Mouse (Mus musculus): ENCODE data around the gene Celf3. TPM values are rescaled to one million over a fixed set of nuclear protein-coding genes. Genes with fewer than 3 reads are reported as not detected.

Gene Celf3
- polyA plus RNA-seq, 1 experiment = not detected

- no peaks in the 10 kb centered on the region for H3K36me3 ChIP-seq (ENCODE audit: control insufficient read depth, insufficient read depth, low read length)
- no peak overlapping the region for H3K4me3 ChIP-seq (ENCODE audit: extremely low read depth, insufficient read depth, insufficient read length)
- H3K27ac ChIP-seq (ENCODE audit: insufficient read depth, low read length) = no peak overlapping the region
- DNase-seq (ENCODE audit: low read depth in 1 of 2, low spot score in 2 of 2) = no peak
- no peak for TF ChIP-seq POLR2A (IDR thresholded peaks at IDR 0.05; ENCODE audit: low read depth, low read length)
- no peak for TF ChIP-seq CTCF (IDR thresholded peaks at IDR 0.05; ENCODE audit: extremely low read depth, insufficient read depth, insufficient read length, insufficient replicate concordance)
- WGBS = 86% methylated on average over 7 of the region's 7 CpGs
- H3K4me1 ChIP-seq (ENCODE audit: control insufficient read depth, insufficient read depth, insufficient read length) = no peaks in the 10 kb centered on the region
- no peaks in the 10 kb centered on the region for H3K27me3 ChIP-seq (ENCODE audit: control insufficient read depth, insufficient read depth, low read length)
Observed at GRCm38 (mm10) chr3:94485922-94486321, 7.8 kb downstream of the Celf3 start.

GRCm38 (mm10) chr3:94487581-94487980, 9.5 kb downstream of the Celf3 start:
- TF ChIP-seq POLR2A (IDR thresholded peaks at IDR 0.05; ENCODE audit: low read depth, low read length) (no peak), CTCF (IDR thresholded peaks at IDR 0.05; ENCODE audit: extremely low read depth, insufficient read depth, insufficient read length, insufficient replicate concordance) (no peak)
- no peaks in the 10 kb centered on the region for H3K4me1 ChIP-seq (ENCODE audit: control insufficient read depth, insufficient read depth, insufficient read length)
- no peaks in the 10 kb centered on the region for H3K36me3 ChIP-seq (ENCODE audit: control insufficient read depth, insufficient read depth, low read length)
- H3K4me3 ChIP-seq (ENCODE audit: extremely low read depth, insufficient read depth, insufficient read length) = no peak overlapping the region
- no peak overlapping the region for H3K27ac ChIP-seq (ENCODE audit: insufficient read depth, low read length)
- H3K27me3 ChIP-seq (ENCODE audit: control insufficient read depth, insufficient read depth, low read length) = no peaks in the 10 kb centered on the region
- 78% methylated on average over 6 of the region's 6 CpGs for WGBS
- DNase-seq (ENCODE audit: low read depth in 1 of 2, low spot score in 2 of 2) = no peak

- no peaks in the 10 kb centered on the region for H3K27me3 ChIP-seq (ENCODE audit: control insufficient read depth, insufficient read depth, low read length)
- H3K36me3 ChIP-seq (ENCODE audit: control insufficient read depth, insufficient read depth, low read length) = peaks cover 15% of the 10 kb centered on the region
- no peak for DNase-seq (ENCODE audit: low read depth in 1 of 2, low spot score in 2 of 2)
- 90% methylated on average over 4 of the region's 4 CpGs for WGBS
- H3K27ac ChIP-seq (ENCODE audit: insufficient read depth, low read length) = no peak overlapping the region
- TF ChIP-seq CTCF (IDR thresholded peaks at IDR 0.05; ENCODE audit: extremely low read depth, insufficient read depth, insufficient read length, insufficient replicate concordance) = no peak
- TF ChIP-seq POLR2A (IDR thresholded peaks at IDR 0.05; ENCODE audit: low read depth, low read length) = no peak
- no peaks in the 10 kb centered on the region for H3K4me1 ChIP-seq (ENCODE audit: control insufficient read depth, insufficient read depth, insufficient read length)
- no peak overlapping the region for H3K4me3 ChIP-seq (ENCODE audit: extremely low read depth, insufficient read depth, insufficient read length)
Observed at GRCm38 (mm10) chr3:94497162-94497561, 19.1 kb downstream of the Celf3 start.

GRCm38 (mm10) chr3:94502243-94502642, 24.1 kb downstream of the Celf3 start:
- H3K4me3 ChIP-seq (ENCODE audit: extremely low read depth, insufficient read depth, insufficient read length) = no peak overlapping the region
- no peak for DNase-seq (ENCODE audit: low read depth in 1 of 2, low spot score in 2 of 2)
- TF ChIP-seq POLR2A (IDR thresholded peaks at IDR 0.05; ENCODE audit: low read depth, low read length) (no peak), CTCF (IDR thresholded peaks at IDR 0.05; ENCODE audit: extremely low read depth, insufficient read depth, insufficient read length, insufficient replicate concordance) (no peak)
- H3K27ac ChIP-seq (ENCODE audit: insufficient read depth, low read length) = no peak overlapping the region
- 95% methylated on average over 3 of the region's 3 CpGs for WGBS
- no peaks in the 10 kb centered on the region for H3K27me3 ChIP-seq (ENCODE audit: control insufficient read depth, insufficient read depth, low read length)
- H3K36me3 ChIP-seq (ENCODE audit: control insufficient read depth, insufficient read depth, low read length) = peaks cover 13% of the 10 kb centered on the region
- H3K4me1 ChIP-seq (ENCODE audit: control insufficient read depth, insufficient read depth, insufficient read length) = no peaks in the 10 kb centered on the region

GRCm38 (mm10) chr3:94506664-94507063, 28.6 kb downstream of the Celf3 start:
- TF ChIP-seq POLR2A (IDR thresholded peaks at IDR 0.05; ENCODE audit: low read depth, low read length) (no peak), CTCF (IDR thresholded peaks at IDR 0.05; ENCODE audit: extremely low read depth, insufficient read depth, insufficient read length, insufficient replicate concordance) (no peak)
- peaks cover 11% of the 10 kb centered on the region for H3K36me3 ChIP-seq (ENCODE audit: control insufficient read depth, insufficient read depth, low read length)
- no peak for DNase-seq (ENCODE audit: low read depth in 1 of 2, low spot score in 2 of 2)

GRCm38 (mm10) chr3:94526731-94527130, 48.6 kb downstream of the Celf3 start:
- DNase-seq (ENCODE audit: low read depth in 1 of 2, low spot score in 2 of 2) = no peak
- Histone ChIP-seq H3K4me3 (ENCODE audit: extremely low read depth, insufficient read depth, insufficient read length) (no peak overlapping the region), H3K27ac (ENCODE audit: insufficient read depth, low read length) (no peak overlapping the region), H3K4me1 (ENCODE audit: control insufficient read depth, insufficient read depth, insufficient read length) (no peaks in the 10 kb centered on the region), H3K27me3 (ENCODE audit: control insufficient read depth, insufficient read depth, low read length) (no peaks in the 10 kb centered on the region), H3K36me3 (ENCODE audit: control insufficient read depth, insufficient read depth, low read length) (peaks cover 14% of the 10 kb centered on the region; the same call in 1 of the 2 replicates)
- no peak for TF ChIP-seq CTCF (IDR thresholded peaks at IDR 0.05; ENCODE audit: extremely low read depth, insufficient read depth, insufficient read length, insufficient replicate concordance)
- no peak for TF ChIP-seq POLR2A (IDR thresholded peaks at IDR 0.05; ENCODE audit: low read depth, low read length)
- WGBS = 96% methylated on average over 2 of the region's 2 CpGs

More at GRCm38 (mm10) chr3:94506664-94507063, 28.6 kb downstream of the Celf3 start:
- no peak overlapping the region for H3K27ac ChIP-seq (ENCODE audit: insufficient read depth, low read length)
- H3K4me3 ChIP-seq (ENCODE audit: extremely low read depth, insufficient read depth, insufficient read length) = no peak overlapping the region
- H3K27me3 ChIP-seq (ENCODE audit: control insufficient read depth, insufficient read depth, low read length) = no peaks in the 10 kb centered on the region
- H3K4me1 ChIP-seq (ENCODE audit: control insufficient read depth, insufficient read depth, insufficient read length) = no peaks in the 10 kb centered on the region
- WGBS = 98% methylated on average over 1 of the region's 1 CpGs

- no peaks in the 10 kb centered on the region for H3K4me1 ChIP-seq (ENCODE audit: control insufficient read depth, insufficient read depth, insufficient read length)
Observed at GRCm38 (mm10) chr3:94533968-94534367, 55.9 kb downstream of the Celf3 start.

More at GRCm38 (mm10) chr3:94533968-94534367, 55.9 kb downstream of the Celf3 start:
- DNase-seq (ENCODE audit: low read depth in 1 of 2, low spot score in 2 of 2) = peak; percentile 7 to 9
- Histone ChIP-seq H3K36me3 (ENCODE audit: control insufficient read depth, insufficient read depth, low read length) (peaks cover 6% of the 10 kb centered on the region; the same call in 1 of the 2 replicates), H3K4me3 (ENCODE audit: extremely low read depth, insufficient read depth, insufficient read length) (no peak overlapping the region), H3K27ac (ENCODE audit: insufficient read depth, low read length) (no peak overlapping the region), H3K27me3 (ENCODE audit: control insufficient read depth, insufficient read depth, low read length) (no peaks in the 10 kb centered on the region)
- TF ChIP-seq POLR2A (IDR thresholded peaks at IDR 0.05; ENCODE audit: low read depth, low read length) = no peak
- peak; percentile 13; the same call in 1 of the 2 replicates for TF ChIP-seq CTCF (IDR thresholded peaks at IDR 0.05; ENCODE audit: extremely low read depth, insufficient read depth, insufficient read length, insufficient replicate concordance)

All from spleen, adult 2 months (tissue).